Mouse (Mus musculus): Measurements from ENCODE around the gene Lrmda. TPM values are rescaled to one million over a fixed set of nuclear protein-coding genes. Genes with fewer than 3 reads are reported as not detected.

Gene Lrmda
- total and polyA plus RNA-seq, 2 experiments from 2014 or later = 0.38 to 0.82 TPM

GRCm38 (mm10) chr14:22089866-22090470 is 70.5 kb downstream of the Lrmda start:
- TF ChIP-seq CTCF (IDR thresholded peaks at IDR 0.05; ENCODE audit: low read depth) = no peak
- no peak for TF ChIP-seq EP300 (IDR thresholded peaks at IDR 0.05; ENCODE audit: low read depth)
- H3K27me3 ChIP-seq (ENCODE audit: control insufficient read depth, insufficient read depth, low read length) = no peaks in the 10 kb centered on the region
- H3K4me2 ChIP-seq (ENCODE audit: low read depth, low read length) = no peak overlapping the region
- no peak overlapping the region for H3K27ac ChIP-seq (ENCODE audit: low read depth)
- H3K9me3 ChIP-seq (replicated peaks; ENCODE audit: control insufficient read depth, low read length) = peaks cover 6% of the 10 kb centered on the region; the same call in 1 of the 2 replicates
- DNase-seq (ENCODE audit: low spot score) (no peak), ATAC-seq (ENCODE audit: insufficient read depth, low read depth) (no peak)
- no peak overlapping the region for H3K9ac ChIP-seq (replicated peaks; ENCODE audit: low read depth, low read length)
- no peak overlapping the region for H3K4me3 ChIP-seq (ENCODE audit: low read depth, low read length)
- no peaks in the 10 kb centered on the region for H3K36me3 ChIP-seq (replicated peaks; ENCODE audit: control insufficient read depth, insufficient read depth, low read length)
- 82% methylated on average over 8 of the region's 8 CpGs for WGBS
- H3K4me1 ChIP-seq (ENCODE audit: control insufficient read depth, insufficient read depth) = no peaks in the 10 kb centered on the region

GRCm38 (mm10) chr14:22090778-22091211 is 71.3 kb downstream of the Lrmda start:
- WGBS = 30% methylated on average over 5 of the region's 5 CpGs
- no peak for TF ChIP-seq CTCF (IDR thresholded peaks at IDR 0.05; ENCODE audit: low read depth)
- TF ChIP-seq EP300 (IDR thresholded peaks at IDR 0.05; ENCODE audit: low read depth) = no peak
- Histone ChIP-seq H3K36me3 (replicated peaks; ENCODE audit: control insufficient read depth, insufficient read depth, low read length) (no peaks in the 10 kb centered on the region), H3K27me3 (ENCODE audit: control insufficient read depth, insufficient read depth, low read length) (no peaks in the 10 kb centered on the region), H3K4me3 (ENCODE audit: low read depth, low read length) (no peak overlapping the region), H3K9me3 (replicated peaks; ENCODE audit: control insufficient read depth, low read length) (peaks cover 6% of the 10 kb centered on the region; the same call in 1 of the 2 replicates), H3K4me1 (ENCODE audit: control insufficient read depth, insufficient read depth) (no peaks in the 10 kb centered on the region), H3K4me2 (ENCODE audit: low read depth, low read length) (no peak overlapping the region), H3K9ac (replicated peaks; ENCODE audit: low read depth, low read length) (no peak overlapping the region), H3K27ac (ENCODE audit: low read depth) (no peak overlapping the region)
- DNase-seq (ENCODE audit: low spot score) = no peak
- ATAC-seq (ENCODE audit: insufficient read depth, low read depth) = peak; percentile 20; the same call in 1 of the 2 replicates

- TF ChIP-seq CTCF (IDR thresholded peaks at IDR 0.05; ENCODE audit: low read depth) (no peak), EP300 (IDR thresholded peaks at IDR 0.05; ENCODE audit: low read depth) (no peak)
- H3K4me3 ChIP-seq (ENCODE audit: low read depth, low read length) = no peak overlapping the region
- 47% methylated on average over 4 of the region's 4 CpGs for WGBS
- no peak overlapping the region for H3K9ac ChIP-seq (replicated peaks; ENCODE audit: low read depth, low read length)
- no peak overlapping the region for H3K27ac ChIP-seq (ENCODE audit: low read depth)
- ATAC-seq (ENCODE audit: insufficient read depth, low read depth) (no peak), DNase-seq (ENCODE audit: low spot score) (no peak)
- H3K4me1 ChIP-seq (ENCODE audit: control insufficient read depth, insufficient read depth) = no peaks in the 10 kb centered on the region
- no peaks in the 10 kb centered on the region for H3K36me3 ChIP-seq (replicated peaks; ENCODE audit: control insufficient read depth, insufficient read depth, low read length)
- no peak overlapping the region for H3K4me2 ChIP-seq (ENCODE audit: low read depth, low read length)
- peaks cover 6% of the 10 kb centered on the region; the same call in 1 of the 2 replicates for H3K9me3 ChIP-seq (replicated peaks; ENCODE audit: control insufficient read depth, low read length)
- H3K27me3 ChIP-seq (ENCODE audit: control insufficient read depth, insufficient read depth, low read length) = no peaks in the 10 kb centered on the region
Measured at GRCm38 (mm10) chr14:22091306-22091705, 71.8 kb downstream of the Lrmda start.

- H3K36me3 ChIP-seq (replicated peaks; ENCODE audit: control insufficient read depth, insufficient read depth, low read length) = no peaks in the 10 kb centered on the region
- H3K4me1 ChIP-seq (ENCODE audit: control insufficient read depth, insufficient read depth) = no peaks in the 10 kb centered on the region
- no peak for TF ChIP-seq CTCF (IDR thresholded peaks at IDR 0.05; ENCODE audit: low read depth)
- TF ChIP-seq EP300 (IDR thresholded peaks at IDR 0.05; ENCODE audit: low read depth) = no peak
- 16% methylated on average over 8 of the region's 8 CpGs for WGBS
- no peaks in the 10 kb centered on the region for H3K27me3 ChIP-seq (ENCODE audit: control insufficient read depth, insufficient read depth, low read length)
- H3K9ac ChIP-seq (replicated peaks; ENCODE audit: low read depth, low read length) = no peak overlapping the region
- no peak overlapping the region for H3K27ac ChIP-seq (ENCODE audit: low read depth)
- H3K9me3 ChIP-seq (replicated peaks; ENCODE audit: control insufficient read depth, low read length) = peaks cover 6% of the 10 kb centered on the region; the same call in 1 of the 2 replicates
- no peak for DNase-seq (ENCODE audit: low spot score)
- no peak overlapping the region for H3K4me2 ChIP-seq (ENCODE audit: low read depth, low read length)
- ATAC-seq (ENCODE audit: insufficient read depth, low read depth) = peak; percentile 60; the same call in 1 of the 2 replicates
- H3K4me3 ChIP-seq (ENCODE audit: low read depth, low read length) = no peak overlapping the region
Measured at GRCm38 (mm10) chr14:22093124-22093523, 73.6 kb downstream of the Lrmda start.

- DNase-seq (ENCODE audit: low spot score) = no peak
- H3K27ac ChIP-seq (ENCODE audit: low read depth) = no peak overlapping the region
Measured at GRCm38 (mm10) chr14:22101961-22102805, 82.7 kb downstream of the Lrmda start.

More at GRCm38 (mm10) chr14:22101961-22102805, 82.7 kb downstream of the Lrmda start:
- TF ChIP-seq EP300 (IDR thresholded peaks at IDR 0.05; ENCODE audit: low read depth) (no peak), CTCF (IDR thresholded peaks at IDR 0.05; ENCODE audit: low read depth) (no peak)
- no peak overlapping the region for H3K4me3 ChIP-seq (ENCODE audit: low read depth, low read length)
- WGBS = 63% methylated on average over 14 of the region's 14 CpGs
- no peak for ATAC-seq (ENCODE audit: insufficient read depth, low read depth)
- no peaks in the 10 kb centered on the region for H3K4me1 ChIP-seq (ENCODE audit: control insufficient read depth, insufficient read depth)
- no peak overlapping the region for H3K9ac ChIP-seq (replicated peaks; ENCODE audit: low read depth, low read length)
- no peak overlapping the region for H3K4me2 ChIP-seq (ENCODE audit: low read depth, low read length)
- no peaks in the 10 kb centered on the region for H3K36me3 ChIP-seq (replicated peaks; ENCODE audit: control insufficient read depth, insufficient read depth, low read length)
- no peaks in the 10 kb centered on the region for H3K9me3 ChIP-seq (replicated peaks; ENCODE audit: control insufficient read depth, low read length)
- 0 out of 2 replicates have a peak, but pooled peaks cover 9% of the 10 kb centered on the region for H3K27me3 ChIP-seq (ENCODE audit: control insufficient read depth, insufficient read depth, low read length)

Data from heart, postnatal 0 days (tissue).